Mouse (Mus musculus): ENCODE measurements around the gene Spg11.

Spg11 gene

GRCm38 (mm10) chr2:122117961-122118958 is at the start of gene Spg11:
Gene Spg11, minus strand, starts transcription at chr2:122118386.
- peak; percentile 97 for DNase-seq (ENCODE audit: low spot score)

- no peak for DNase-seq (ENCODE audit: low spot score)
Measured at GRCm38 (mm10) chr2:122164293-122164692, 46.1 kb upstream of the Spg11 start.

- no peak for DNase-seq (ENCODE audit: low spot score)
Measured at GRCm38 (mm10) chr2:122163430-122164195, 45.4 kb upstream of the Spg11 start.

- no peak for DNase-seq (ENCODE audit: low spot score)
Measured at GRCm38 (mm10) chr2:122162529-122162928, 44.3 kb upstream of the Spg11 start.

- no peak for DNase-seq (ENCODE audit: low spot score)
Measured at GRCm38 (mm10) chr2:122161542-122161941, 43.4 kb upstream of the Spg11 start.

GRCm38 (mm10) chr2:122160680-122161079 is 42.5 kb upstream of the Spg11 start, which contains the start of gene Trim69:
Gene Trim69, plus strand, starts transcription at chr2:122160700.
- DNase-seq (ENCODE audit: low spot score), result peak; percentile 67

- no peak for DNase-seq (ENCODE audit: low spot score)
Measured at GRCm38 (mm10) chr2:122159667-122160066, 41.5 kb upstream of the Spg11 start.

- DNase-seq (ENCODE audit: low spot score), result no peak
Measured at GRCm38 (mm10) chr2:122158362-122158802, 40.2 kb upstream of the Spg11 start.

- no peak for DNase-seq (ENCODE audit: low spot score)
Measured at GRCm38 (mm10) chr2:122157561-122157960, 39.4 kb upstream of the Spg11 start.

- DNase-seq (ENCODE audit: low spot score), result no peak
Measured at GRCm38 (mm10) chr2:122156051-122156700, 38.0 kb upstream of the Spg11 start.

GRCm38 (mm10) chr2:122155292-122155691 is 37.1 kb upstream of the Spg11 start:
- DNase-seq (ENCODE audit: low spot score), result no peak

- DNase-seq (ENCODE audit: low spot score), result no peak
Measured at GRCm38 (mm10) chr2:122154479-122154878, 36.3 kb upstream of the Spg11 start.

- DNase-seq (ENCODE audit: low spot score), result no peak
Measured at GRCm38 (mm10) chr2:122153681-122154365, 35.6 kb upstream of the Spg11 start.

- DNase-seq (ENCODE audit: low spot score), result no peak
Measured at GRCm38 (mm10) chr2:122152850-122153249, 34.7 kb upstream of the Spg11 start.

- no peak for DNase-seq (ENCODE audit: low spot score)
Measured at GRCm38 (mm10) chr2:122151221-122151620, 33.0 kb upstream of the Spg11 start.

GRCm38 (mm10) chr2:122149716-122150115 is 31.5 kb upstream of the Spg11 start:
- no peak for DNase-seq (ENCODE audit: low spot score)

- DNase-seq (ENCODE audit: low spot score), result no peak
Measured at GRCm38 (mm10) chr2:122149316-122149715, 31.1 kb upstream of the Spg11 start.

GRCm38 (mm10) chr2:122148242-122148917 is 30.2 kb upstream of the Spg11 start:
- DNase-seq (ENCODE audit: low spot score), result peak; percentile 55

GRCm38 (mm10) chr2:122147508-122148241 is 29.5 kb upstream of the Spg11 start, which contains the start of gene B2m:
Gene B2m, plus strand, starts transcription at chr2:122147686.
- DNase-seq (ENCODE audit: low spot score), result peak; percentile 90

GRCm38 (mm10) chr2:122146687-122147086 is 28.5 kb upstream of the Spg11 start:
- no peak for DNase-seq (ENCODE audit: low spot score)

All from ovary, postnatal 36 days (tissue).